Mouse (Mus musculus) forebrain, embryonic 16.5 days (tissue): ENCODE measurements at regions not wholly inside any gene's neighbourhood (a gene's known extent, or its start where the extent isn't known, plus 50 kb on each side); places are given as distances from the start of the nearest gene placed in this dataset.

Experiments
- ATAC-seq: fragments of 200-750 bp; cut with Nextera tagmentation; 2 replicates; pipeline ENCODE4 v1.8.0; 2017; ENCODE audit warnings: mild to moderate bottlenecking, moderate library complexity
- H3K27ac ChIP-seq: fragments of 300-500 bp; sonication (generic); 2 replicates; pipeline ENCODE4 v1.5.1; 2014; ENCODE audit warnings: low read length, control low read depth
- H3K27me3 ChIP-seq: fragments of 300-500 bp; sonication (generic); replicated peaks from 2 replicates; pipeline ENCODE4 v1.6.1; 2014; ENCODE audit warnings: low read length; ENCODE audit not compliant: control insufficient read depth, insufficient read depth
- H3K36me3 ChIP-seq: fragments of 300-500 bp; sonication (generic); 2 replicates; pipeline ENCODE4 v1.6.1; 2014; ENCODE audit not compliant: control insufficient read depth, insufficient read depth
- H3K4me1 ChIP-seq: fragments of 300-500 bp; sonication (generic); replicated peaks from 2 replicates; pipeline ENCODE4 v1.6.1; 2014; ENCODE audit warnings: low read length; ENCODE audit not compliant: control insufficient read depth, insufficient read depth
- H3K4me2 ChIP-seq: fragments of 300-500 bp; sonication (generic); 2 replicates; pipeline ENCODE4 v1.6.1; 2014; ENCODE audit warnings: mild to moderate bottlenecking, low read length, control low read depth
- H3K4me3 ChIP-seq: fragments of 300-500 bp; sonication (generic); replicated peaks from 2 replicates; pipeline ENCODE4 v1.5.1; 2014; ENCODE audit warnings: mild to moderate bottlenecking, low read length, control low read depth
- H3K9ac ChIP-seq: fragments of 300-500 bp; sonication (generic); replicated peaks from 2 replicates; pipeline ENCODE4 v1.6.1; 2014; ENCODE audit warnings: low read depth, low read length, control low read depth
- H3K9me3 ChIP-seq: fragments of 300-500 bp; sonication (generic); 2 replicates; pipeline ENCODE4 v1.6.1; 2016; ENCODE audit warnings: low read length; ENCODE audit not compliant: control insufficient read depth
- WGBS: fragments of 180-500 bp; shearing (Covaris S2); extraction: QIAGEN DNeasy Blood & Tissue Kit; methylation state at CpG from one replicate; pipeline ENCODE4 v1.1.7; 2014; 5-methylcytosine and 5-hydroxymethylcytosine counted together

GRCm38 (mm10) chr5:141126536-141126935 lies 114.8 kb upstream of the Sdk1 start:
- H3K9me3 ChIP-seq, result no peaks in the 10 kb centered on the region
- H3K4me2 ChIP-seq, result no peak overlapping the region
- no peak overlapping the region for H3K27ac ChIP-seq
- no peaks in the 10 kb centered on the region for H3K4me1 ChIP-seq
- H3K36me3 ChIP-seq, result no peaks in the 10 kb centered on the region
- H3K4me3 ChIP-seq, result no peak overlapping the region
- WGBS, result 93% methylated on average over 7 of the region's 7 CpGs
- no peak overlapping the region for H3K9ac ChIP-seq
- H3K27me3 ChIP-seq, result no peaks in the 10 kb centered on the region
- no peak for ATAC-seq

- Histone ChIP-seq H3K4me3 (no peak overlapping the region), H3K9ac (no peak overlapping the region), H3K9me3 (no peaks in the 10 kb centered on the region), H3K4me1 (no peaks in the 10 kb centered on the region), H3K4me2 (no peak overlapping the region), H3K36me3 (no peaks in the 10 kb centered on the region), H3K27ac (no peak overlapping the region), H3K27me3 (no peaks in the 10 kb centered on the region)
- 87% methylated on average over 1 of the region's 1 CpGs for WGBS
- ATAC-seq, result no peak
Measured at GRCm38 (mm10) chr5:141131036-141131435, 110.3 kb upstream of the Sdk1 start.

DNA sequence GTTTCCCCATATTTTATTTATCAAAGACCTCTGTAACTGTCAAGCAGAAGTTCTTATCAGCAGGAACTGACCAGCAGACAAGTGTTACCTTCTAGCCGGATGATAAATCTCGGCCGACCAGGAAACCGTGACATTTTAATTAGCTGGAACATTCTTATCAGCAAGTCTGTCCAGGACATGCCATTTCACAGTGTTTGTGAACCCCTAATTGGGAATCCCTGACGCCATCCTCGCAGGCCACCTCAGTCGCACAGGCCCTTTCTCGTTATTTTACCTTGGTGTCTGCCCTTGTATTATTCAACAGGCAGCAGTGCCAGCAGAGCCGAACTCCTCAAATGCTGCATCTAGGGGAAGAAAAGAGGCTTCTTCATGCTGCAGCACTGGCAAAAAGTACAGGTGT lies 109.4 kb upstream of the Sdk1 start:
- Histone ChIP-seq H3K9me3 (no peaks in the 10 kb centered on the region), H3K4me2 (no peak overlapping the region), H3K4me3 (no peak overlapping the region), H3K4me1 (no peaks in the 10 kb centered on the region), H3K9ac (no peak overlapping the region), H3K27me3 (no peaks in the 10 kb centered on the region), H3K27ac (no peak overlapping the region), H3K36me3 (no peaks in the 10 kb centered on the region)
- WGBS, result 58% methylated on average over 9 of the region's 9 CpGs
- ATAC-seq, result no peak

DNA sequence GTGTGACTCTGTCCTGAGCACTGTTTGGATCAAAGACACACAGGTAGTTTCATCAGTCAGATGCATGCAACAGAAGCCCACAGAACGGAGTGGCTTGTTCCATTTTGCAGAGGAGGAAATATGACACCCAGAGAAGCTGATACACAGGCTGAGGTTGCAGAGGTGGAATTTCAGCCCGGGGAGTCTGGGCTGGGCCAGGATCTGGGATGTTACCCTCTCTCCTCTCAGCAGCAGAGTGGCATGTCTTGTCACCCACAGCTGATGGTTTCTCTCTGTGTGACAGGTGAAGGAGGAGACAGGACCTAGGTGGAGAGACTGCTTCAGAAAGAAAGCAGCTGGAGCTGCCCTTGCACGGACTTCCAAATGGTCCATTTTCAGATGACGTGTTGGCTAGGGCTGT lies 105.1 kb upstream of the Sdk1 start:
- ATAC-seq, result no peak
- 49% methylated on average over 4 of the region's 4 CpGs for WGBS
- Histone ChIP-seq H3K4me2 (no peak overlapping the region), H3K36me3 (no peaks in the 10 kb centered on the region), H3K27ac (no peak overlapping the region), H3K9ac (no peak overlapping the region), H3K4me1 (peaks cover 12% of the 10 kb centered on the region), H3K27me3 (no peaks in the 10 kb centered on the region), H3K4me3 (no peak overlapping the region), H3K9me3 (no peaks in the 10 kb centered on the region)

- Histone ChIP-seq H3K27ac (no peak overlapping the region), H3K27me3 (no peaks in the 10 kb centered on the region), H3K4me1 (peaks cover 12% of the 10 kb centered on the region), H3K9ac (no peak overlapping the region), H3K36me3 (no peaks in the 10 kb centered on the region), H3K9me3 (no peaks in the 10 kb centered on the region), H3K4me3 (no peak overlapping the region), H3K4me2 (no peak overlapping the region)
- WGBS, result 63% methylated on average over 3 of the region's 3 CpGs
- 0 out of 2 replicates have a peak, but pooled peaks have one; percentile 31 for ATAC-seq
Measured at GRCm38 (mm10) chr5:141137716-141138115, 103.6 kb upstream of the Sdk1 start.

- Histone ChIP-seq H3K4me2 (peak overlapping the region; percentile 51), H3K27ac (peak overlapping the region; percentile 46; the same call in 1 of the 2 replicates), H3K9me3 (no peaks in the 10 kb centered on the region), H3K4me3 (peak overlapping the region; percentile 19), H3K36me3 (no peaks in the 10 kb centered on the region), H3K9ac (peak overlapping the region; percentile 52), H3K4me1 (peaks cover 12% of the 10 kb centered on the region), H3K27me3 (no peaks in the 10 kb centered on the region)
- WGBS, result 34% methylated on average over 12 of the region's 12 CpGs
- 0 out of 2 replicates have a peak, but pooled peaks have one; percentile 31 for ATAC-seq
Measured at GRCm38 (mm10) chr5:141138771-141139360, 102.4 kb upstream of the Sdk1 start.

- no peak; the same call in 1 of the 2 replicates for ATAC-seq
- peak overlapping the region; percentile 52 for H3K9ac ChIP-seq
- no peaks in the 10 kb centered on the region for H3K36me3 ChIP-seq
- WGBS, result 10% methylated on average over 14 of the region's 14 CpGs
- H3K4me2 ChIP-seq, result peak overlapping the region; percentile 51
- H3K9me3 ChIP-seq, result no peaks in the 10 kb centered on the region
- H3K4me1 ChIP-seq, result peaks cover 12% of the 10 kb centered on the region
- H3K27me3 ChIP-seq, result no peaks in the 10 kb centered on the region
- H3K4me3 ChIP-seq, result peak overlapping the region; percentile 19
- H3K27ac ChIP-seq, result peak overlapping the region; percentile 46; the same call in 1 of the 2 replicates
Measured at GRCm38 (mm10) chr5:141139361-141139912, 101.9 kb upstream of the Sdk1 start.

DNA sequence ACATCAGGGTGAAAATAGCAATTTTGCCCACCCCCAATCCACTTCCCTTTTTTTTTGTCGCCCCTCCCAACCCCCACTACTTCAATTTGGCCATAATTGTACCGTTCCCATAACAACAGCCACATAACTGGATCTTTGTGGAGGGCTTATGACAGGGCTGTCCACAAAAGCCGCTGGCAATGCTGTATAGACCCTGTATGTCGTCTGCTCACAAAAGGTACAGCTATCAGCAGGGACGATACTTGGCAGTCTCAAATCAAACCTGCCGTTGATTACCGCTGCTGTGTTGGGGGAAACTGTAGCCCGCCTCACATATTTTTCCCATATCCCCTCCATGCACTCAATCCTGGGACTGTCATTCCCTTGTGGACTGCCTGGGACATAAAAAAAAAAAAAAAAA lies 80.9 kb upstream of the Sdk1 start:
- H3K9ac ChIP-seq, result no peak overlapping the region
- peak overlapping the region; percentile 33 for H3K27ac ChIP-seq
- H3K4me3 ChIP-seq, result no peak overlapping the region
- no peaks in the 10 kb centered on the region for H3K27me3 ChIP-seq
- no peaks in the 10 kb centered on the region for H3K9me3 ChIP-seq
- no peaks in the 10 kb centered on the region for H3K36me3 ChIP-seq
- peaks cover 12% of the 10 kb centered on the region for H3K4me1 ChIP-seq
- ATAC-seq, result no peak
- WGBS, result 33% methylated on average over 8 of the region's 8 CpGs
- peak overlapping the region; percentile 21; the same call in 1 of the 2 replicates for H3K4me2 ChIP-seq

DNA sequence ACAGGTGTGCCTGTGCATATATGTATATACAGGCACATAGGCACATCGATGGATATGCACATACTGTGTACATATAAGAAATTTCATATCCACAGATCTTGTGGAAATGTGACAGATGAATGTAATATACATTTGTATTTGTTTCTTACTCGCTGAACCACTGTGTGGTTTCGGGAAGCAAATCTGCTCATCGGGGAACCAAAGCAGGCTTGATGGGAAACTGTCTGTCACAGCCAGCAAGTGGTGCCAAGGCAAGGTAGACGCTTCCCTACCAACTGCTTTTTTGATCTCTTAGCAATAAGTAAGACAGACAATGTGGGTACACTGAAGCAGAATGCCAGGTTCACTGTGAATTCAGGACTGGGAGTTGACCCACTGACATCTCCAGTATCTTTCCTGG lies 80.3 kb upstream of the Sdk1 start:
- Histone ChIP-seq H3K4me2 (no peak overlapping the region), H3K9ac (no peak overlapping the region), H3K4me1 (peaks cover 12% of the 10 kb centered on the region), H3K4me3 (no peak overlapping the region), H3K9me3 (no peaks in the 10 kb centered on the region), H3K36me3 (no peaks in the 10 kb centered on the region), H3K27ac (peak overlapping the region; percentile 33), H3K27me3 (no peaks in the 10 kb centered on the region)
- WGBS, result 59% methylated on average over 5 of the region's 5 CpGs
- no peak for ATAC-seq
